Mouse (Mus musculus) kidney, postnatal 14 days (tissue): ENCODE results near the gene Mrpl34.

ENCODE experiments used
- DNase-seq: peaks from one replicate; pipeline ENCODE4 v3.0.0; 2022; ENCODE audit warnings: mixed read lengths

Mrpl34 gene

GRCm38 (mm10) chr8:71497077-71497645 is 32.4 kb downstream of the Mrpl34 start:
- no peak for DNase-seq

GRCm38 (mm10) chr8:71497881-71498501 is 33.2 kb downstream of the Mrpl34 start:
- peak; percentile 76 for DNase-seq

- DNase-seq: peak; percentile 78
These were observed 34.3 kb downstream of the Mrpl34 start for GRCm38 (mm10) chr8:71498816-71499690.

- DNase-seq: no peak
These were observed 39.6 kb downstream of the Mrpl34 start for GRCm38 (mm10) chr8:71504349-71504748.

GRCm38 (mm10) chr8:71505326-71505725 is 40.6 kb downstream of the Mrpl34 start:
- DNase-seq: no peak

GRCm38 (mm10) chr8:71505979-71506378 is 41.2 kb downstream of the Mrpl34 start:
- no peak for DNase-seq

GRCm38 (mm10) chr8:71507589-71508104 is 42.9 kb downstream of the Mrpl34 start:
- DNase-seq: peak; percentile 90

- DNase-seq: no peak
These were observed 44.6 kb downstream of the Mrpl34 start for GRCm38 (mm10) chr8:71509316-71509715.

- peak; percentile 71 for DNase-seq
These were observed 46.9 kb downstream of the Mrpl34 start, which contains the start of gene Plvap for GRCm38 (mm10) chr8:71511644-71512043. TSS of gene Plvap (minus strand) at chr8:71511752.

GRCm38 (mm10) chr8:71513018-71513754 is 48.4 kb downstream of the Mrpl34 start:
- DNase-seq: peak; percentile 63

GRCm38 (mm10) chr8:71515043-71515442 is 50.3 kb downstream of the Mrpl34 start:
- no peak for DNase-seq
